Mouse (Mus musculus) thymus, adult 2 months (tissue): ENCODE measurements around the gene Nphp4.

Experiments used
- CTCF ChIP-seq: fragments of 200-500 bp; IDR thresholded peaks from 2 replicates; pipeline ENCODE4 v1.5.1; 2012; ENCODE audit warnings: mild to moderate bottlenecking, control low read depth, low read length, moderate library complexity, borderline replicate concordance; ENCODE audit not compliant: control insufficient read depth, poor library complexity, insufficient read depth; ENCODE audit errors: extremely low read depth
- POLR2A ChIP-seq: fragments of 200-500 bp; IDR thresholded peaks from 2 replicates; pipeline ENCODE4 v1.6.1; 2012; ENCODE audit warnings: mild to moderate bottlenecking, low read length, control low read depth, moderate library complexity; ENCODE audit not compliant: control insufficient read depth, poor library complexity, insufficient read depth; ENCODE audit errors: extremely low read depth

- no peak for TF ChIP-seq POLR2A
- TF ChIP-seq CTCF: no peak
These were observed 42.6 kb downstream of the Nphp4 start for GRCm38 (mm10) chr4:152519106-152519505.
